Mouse (Mus musculus) embryonic facial prominence, embryonic 13.5 days (tissue): ENCODE data around the gene Ppard. TPM values are rescaled to one million over a fixed set of nuclear protein-coding genes. Genes with fewer than 3 reads are reported as not detected.
"Not testable (repeated sequence)": the region's sequence is repeated elsewhere in the genome, so short reads cannot be mapped to it uniquely, and the experiment has no call there.

Source experiments
- ATAC-seq: fragments of 200-750 bp; cut with Nextera tagmentation; 2 replicates; pipeline ENCODE4 v1.8.0; 2017; ENCODE audit warnings: low read depth; ENCODE audit not compliant: insufficient number of reproducible peaks, insufficient read depth, low FRiP score, low TSS enrichment
- H3K27ac ChIP-seq: fragments of 300-500 bp; sonication (generic); 2 replicates; pipeline ENCODE4 v1.5.1; 2015; ENCODE audit warnings: moderate library complexity, mild to moderate bottlenecking, inconsistent platforms
- H3K27me3 ChIP-seq: fragments of 300-500 bp; sonication (generic); 2 replicates; pipeline ENCODE4 v1.6.1; 2015; ENCODE audit warnings: mild to moderate bottlenecking, inconsistent platforms
- H3K36me3 ChIP-seq: fragments of 300-500 bp; sonication (generic); 2 replicates; pipeline ENCODE4 v1.6.1; 2015; ENCODE audit warnings: mild to moderate bottlenecking, inconsistent platforms
- H3K4me1 ChIP-seq: fragments of 300-500 bp; sonication (generic); 2 replicates; pipeline ENCODE4 v1.6.1; 2015; ENCODE audit warnings: inconsistent platforms
- H3K4me2 ChIP-seq: fragments of 300-500 bp; sonication (generic); 2 replicates; pipeline ENCODE4 v1.6.1; 2015; ENCODE audit warnings: moderate library complexity, mild to moderate bottlenecking, inconsistent platforms
- H3K4me3 ChIP-seq: fragments of 300-500 bp; sonication (generic); 2 replicates; pipeline ENCODE4 v1.5.1; 2015; ENCODE audit warnings: mild to moderate bottlenecking, inconsistent platforms
- H3K9ac ChIP-seq: fragments of 300-500 bp; sonication (generic); 2 replicates; pipeline ENCODE4 v1.6.1; 2015; ENCODE audit warnings: mild to moderate bottlenecking, inconsistent platforms
- H3K9me3 ChIP-seq: fragments of 300-500 bp; sonication (generic); 2 replicates; pipeline ENCODE4 v1.6.1; 2016; ENCODE audit warnings: inconsistent platforms
- WGBS: fragments of 180-500 bp; shearing (Covaris S2); methylation state at CpG from one replicate; pipeline ENCODE4 v1.1.7; 2015; ENCODE audit warnings: mixed read lengths; 5-methylcytosine and 5-hydroxymethylcytosine counted together
- polyA plus RNA-seq: library from polyadenylated mRNA; unstranded; fragments of >200 nt; fragmentation: Nextera tagmentation; extraction: Ambion mirVana; gene quantifications from 2 replicates; pipeline ENCODE4 v1.2.1, GENCODE M21; 2015

The Ppard gene
- polyA plus RNA-seq, 1 experiment from 2014 or later: 3.3 TPM

DNA sequence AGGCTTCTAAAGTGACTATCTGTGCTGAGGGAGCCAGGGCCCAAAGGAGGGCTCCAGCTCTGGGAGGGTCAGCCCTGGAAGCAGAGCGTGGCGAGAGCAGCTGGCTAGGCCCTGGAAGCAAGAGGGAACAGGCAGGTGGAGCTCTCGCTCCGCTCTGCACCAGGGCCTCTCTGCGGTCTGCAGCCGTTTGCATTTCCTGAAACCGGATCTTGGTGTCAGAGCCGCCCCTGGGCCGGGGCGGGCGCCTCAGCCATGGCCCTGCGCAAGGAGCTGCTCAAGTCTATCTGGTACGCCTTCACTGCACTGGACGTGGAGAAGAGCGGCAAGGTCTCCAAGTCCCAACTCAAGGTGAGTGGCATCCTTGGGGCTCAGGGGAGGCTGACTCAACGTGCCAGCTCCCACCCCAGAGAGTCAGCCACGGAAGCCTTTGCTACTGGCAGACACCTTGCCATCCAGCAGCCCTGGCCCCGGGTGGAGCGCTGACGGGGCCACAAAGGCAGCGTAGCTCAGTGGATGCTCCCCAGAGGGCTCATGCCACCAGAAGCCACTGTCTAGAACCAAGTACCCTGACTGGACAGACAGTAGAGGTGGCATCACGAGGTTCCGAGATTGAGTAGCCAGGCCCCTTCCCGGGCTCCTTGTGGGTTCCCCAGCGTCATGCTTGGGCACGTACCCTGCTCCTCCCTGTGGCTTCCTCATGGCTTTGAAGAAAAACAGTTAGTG, 24.7 kb upstream of the Ppard start, which contains the start of gene Def6:
Gene Def6 (plus strand): TSS at position 188 of the 723 bp plus-strand sequence.
- H3K9ac ChIP-seq: peak within 1 kb of the TSS; percentile 77
- 15% methylated on average over 26 of the region's 26 CpGs for WGBS
- H3K36me3 ChIP-seq: peaks cover 17% of the 10 kb centered on the region
- H3K4me3 ChIP-seq: peak within 1 kb of the TSS; percentile 47
- H3K4me2 ChIP-seq: peak within 1 kb of the TSS; percentile 75
- no peaks in the 10 kb centered on the region for H3K27me3 ChIP-seq
- peak; percentile 89 for ATAC-seq
- no peaks in the 10 kb centered on the region for H3K9me3 ChIP-seq
- H3K27ac ChIP-seq: peak within 1 kb of the TSS; percentile 90
- peaks cover 33% of the 10 kb centered on the region for H3K4me1 ChIP-seq

DNA sequence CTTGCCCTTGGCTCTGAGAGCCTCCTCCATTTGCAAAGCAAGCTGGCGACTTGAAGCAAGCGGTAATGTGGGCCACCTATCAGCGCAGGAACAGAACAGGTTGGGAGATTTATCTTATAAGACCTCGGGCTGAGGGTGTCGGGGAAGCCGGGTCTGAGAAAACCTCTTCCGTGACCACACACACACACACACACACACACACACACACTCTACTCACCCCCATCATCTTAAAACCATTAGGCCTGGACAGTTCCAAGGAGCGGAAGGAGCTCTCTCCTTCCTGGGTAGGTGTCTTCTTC, 24.2 kb upstream of the Ppard start:
- H3K9ac ChIP-seq: peak overlapping the region; percentile 77
- peak overlapping the region; percentile 47 for H3K4me3 ChIP-seq
- H3K27me3 ChIP-seq: no peaks in the 10 kb centered on the region
- H3K27ac ChIP-seq: peak overlapping the region; percentile 90
- no peak for ATAC-seq
- no peaks in the 10 kb centered on the region for H3K9me3 ChIP-seq
- peaks cover 33% of the 10 kb centered on the region for H3K4me1 ChIP-seq
- H3K4me2 ChIP-seq: peak overlapping the region; percentile 75
- peaks cover 12% of the 10 kb centered on the region for H3K36me3 ChIP-seq
- 72% methylated on average over 8 of the region's 8 CpGs for WGBS

DNA sequence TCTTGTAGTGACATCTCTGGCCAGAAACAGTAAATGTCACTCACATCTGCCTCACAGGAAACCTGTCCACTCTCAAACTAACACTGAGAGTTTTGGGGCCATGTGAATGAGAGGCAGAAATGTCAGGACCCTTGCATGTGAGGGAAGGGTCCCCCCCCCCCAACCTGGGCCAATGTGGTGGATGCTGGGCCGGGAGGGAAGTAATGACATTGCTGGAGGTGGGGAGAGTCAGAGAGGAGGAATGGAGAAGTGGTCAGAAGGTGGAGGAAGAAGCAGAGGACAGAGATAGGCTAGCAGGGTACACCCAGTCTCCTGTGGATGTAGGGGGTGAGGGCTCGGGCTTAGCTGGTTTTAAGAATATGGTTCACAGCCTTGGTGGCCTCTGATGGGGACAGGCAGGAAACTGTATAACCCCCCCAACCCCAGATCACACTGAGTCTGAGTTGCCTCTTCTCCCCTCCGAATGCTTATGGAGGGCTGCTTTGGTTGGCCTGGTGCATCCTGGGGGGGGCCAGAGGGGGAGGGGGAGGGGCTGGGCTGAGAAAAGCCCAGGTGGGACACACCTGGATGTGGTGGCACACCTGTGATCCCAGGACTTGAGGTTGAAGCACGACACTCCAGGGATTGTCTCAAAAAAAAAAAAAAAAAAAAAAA, 22.9 kb upstream of the Ppard start:
- WGBS: 59% methylated on average over 4 of the region's 4 CpGs

DNA sequence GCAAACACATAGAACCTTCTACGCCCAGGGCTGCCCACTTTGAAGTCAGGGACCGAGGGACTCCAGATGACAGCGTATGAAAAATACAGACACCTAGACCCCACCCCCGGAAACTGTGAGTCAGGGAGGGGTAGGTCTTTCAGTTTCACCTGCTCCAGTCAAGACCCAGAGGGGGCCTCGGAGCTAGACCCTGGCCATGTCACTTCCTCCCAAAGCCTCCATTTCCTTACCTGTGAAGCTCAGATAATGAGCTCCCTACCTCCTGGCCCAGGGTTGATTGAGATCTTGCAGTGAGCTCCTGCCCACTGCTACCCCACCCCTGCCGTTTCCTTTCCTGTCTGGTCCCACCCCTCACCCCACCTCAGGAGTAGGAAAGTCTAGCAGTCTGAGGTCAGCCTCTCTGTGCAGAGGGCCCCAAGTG, 20.6 kb upstream of the Ppard start:
- no peak overlapping the region for H3K9ac ChIP-seq
- H3K4me3 ChIP-seq: no peak overlapping the region
- 80% methylated on average over 6 of the region's 6 CpGs for WGBS
- H3K4me2 ChIP-seq: no peak overlapping the region
- ATAC-seq: no peak
- no peaks in the 10 kb centered on the region for H3K9me3 ChIP-seq
- H3K27me3 ChIP-seq: no peaks in the 10 kb centered on the region
- no peak overlapping the region for H3K27ac ChIP-seq
- H3K36me3 ChIP-seq: no peaks in the 10 kb centered on the region
- H3K4me1 ChIP-seq: peaks cover 27% of the 10 kb centered on the region

More for the DNA sequence above, 22.9 kb upstream of the Ppard start:
- Histone ChIP-seq H3K27me3 (no peaks in the 10 kb centered on the region), H3K4me2 (0 out of 2 replicates have a peak overlapping the region, but pooled peaks have one; percentile 3), H3K9me3 (no peaks in the 10 kb centered on the region), H3K9ac (peak overlapping the region; percentile 6; the same call in 1 of the 2 replicates), H3K4me1 (peaks cover 33% of the 10 kb centered on the region), H3K27ac (no peak overlapping the region), H3K36me3 (peaks cover 9% of the 10 kb centered on the region; the same call in 1 of the 2 replicates), H3K4me3 (no peak overlapping the region)
- no peak for ATAC-seq

DNA sequence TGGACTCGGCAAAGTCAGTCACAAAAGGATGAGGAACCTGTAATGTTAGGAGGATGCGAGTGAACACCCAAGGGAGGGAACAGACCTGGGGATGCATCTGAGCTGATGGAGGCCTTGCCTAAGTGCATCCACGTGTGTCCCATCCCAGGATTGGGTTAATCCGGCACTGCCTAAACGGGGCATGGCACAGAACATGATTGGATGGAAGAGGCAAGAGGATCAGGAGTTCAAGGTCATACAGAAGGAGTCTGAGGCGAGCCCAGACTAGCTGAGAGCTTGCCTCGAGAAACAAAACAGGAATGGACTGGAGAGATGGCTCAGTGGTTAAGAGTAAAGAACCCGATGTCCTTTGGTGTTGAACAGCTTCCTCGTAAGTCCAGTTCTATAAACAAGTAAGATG, 20.1 kb upstream of the Ppard start:
- H3K4me1 ChIP-seq: peaks cover 24% of the 10 kb centered on the region

DNA sequence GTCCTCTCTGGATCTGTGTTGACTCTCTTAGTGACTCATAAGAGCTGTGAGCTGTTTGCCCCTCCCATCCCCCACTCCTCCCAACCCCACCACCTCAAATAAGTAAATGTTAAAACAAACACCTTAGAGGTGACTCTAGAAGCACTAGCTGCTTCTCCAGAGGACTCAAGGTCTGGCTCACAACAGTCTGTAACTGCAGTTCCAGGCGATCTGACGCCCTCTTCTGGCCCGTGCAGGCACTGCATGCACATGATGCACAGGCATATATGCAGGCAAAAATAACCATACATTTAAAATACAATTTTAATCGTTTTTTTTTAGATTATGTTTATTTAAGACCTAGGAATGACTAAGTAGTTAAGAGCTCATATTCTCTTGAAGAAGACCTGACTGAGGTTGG, 19.3 kb upstream of the Ppard start:
- H3K9ac ChIP-seq: no peak overlapping the region
- H3K9me3 ChIP-seq: no peaks in the 10 kb centered on the region
- 26% methylated on average over 4 of the region's 4 CpGs for WGBS

More for the DNA sequence above, 20.1 kb upstream of the Ppard start:
- H3K27me3 ChIP-seq: no peaks in the 10 kb centered on the region
- no peak overlapping the region for H3K4me3 ChIP-seq
- WGBS: 60% methylated on average over 9 of the region's 9 CpGs
- H3K4me2 ChIP-seq: no peak overlapping the region
- no peaks in the 10 kb centered on the region for H3K9me3 ChIP-seq
- H3K9ac ChIP-seq: no peak overlapping the region
- no peak overlapping the region for H3K27ac ChIP-seq
- H3K36me3 ChIP-seq: no peaks in the 10 kb centered on the region
- ATAC-seq: no peak

DNA sequence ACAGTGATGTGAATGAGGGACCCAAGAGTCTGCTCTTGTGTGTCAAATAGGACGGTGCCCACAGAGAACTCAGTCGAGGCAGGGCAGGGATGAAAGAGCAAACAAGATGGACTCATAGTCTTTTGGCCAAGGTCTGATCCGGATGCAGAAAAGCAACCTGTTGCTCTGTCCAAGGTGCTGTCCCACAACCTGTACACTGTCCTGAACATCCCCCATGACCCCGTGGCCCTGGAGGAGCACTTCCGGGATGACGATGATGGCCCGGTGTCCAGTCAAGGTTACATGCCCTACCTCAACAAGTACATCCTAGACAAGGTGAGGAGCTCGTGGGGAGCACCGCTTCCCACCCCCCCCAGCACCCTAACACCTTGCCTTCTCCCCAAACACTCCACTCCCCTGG, 15.7 kb upstream of the Ppard start:
- H3K4me3 ChIP-seq: no peak overlapping the region
- peaks cover 14% of the 10 kb centered on the region for H3K4me1 ChIP-seq
- ATAC-seq: no peak
- 84% methylated on average over 9 of the region's 9 CpGs for WGBS
- H3K9me3 ChIP-seq: no peaks in the 10 kb centered on the region
- H3K36me3 ChIP-seq: no peaks in the 10 kb centered on the region
- H3K27me3 ChIP-seq: no peaks in the 10 kb centered on the region
- H3K9ac ChIP-seq: no peak overlapping the region
- no peak overlapping the region for H3K27ac ChIP-seq
- no peak overlapping the region for H3K4me2 ChIP-seq

More for the DNA sequence above, 19.3 kb upstream of the Ppard start:
- no peaks in the 10 kb centered on the region for H3K36me3 ChIP-seq
- H3K27me3 ChIP-seq: no peaks in the 10 kb centered on the region
- H3K4me2 ChIP-seq: no peak overlapping the region
- no peak overlapping the region for H3K27ac ChIP-seq
- no peak for ATAC-seq
- H3K4me3 ChIP-seq: no peak overlapping the region
- H3K4me1 ChIP-seq: peaks cover 24% of the 10 kb centered on the region

DNA sequence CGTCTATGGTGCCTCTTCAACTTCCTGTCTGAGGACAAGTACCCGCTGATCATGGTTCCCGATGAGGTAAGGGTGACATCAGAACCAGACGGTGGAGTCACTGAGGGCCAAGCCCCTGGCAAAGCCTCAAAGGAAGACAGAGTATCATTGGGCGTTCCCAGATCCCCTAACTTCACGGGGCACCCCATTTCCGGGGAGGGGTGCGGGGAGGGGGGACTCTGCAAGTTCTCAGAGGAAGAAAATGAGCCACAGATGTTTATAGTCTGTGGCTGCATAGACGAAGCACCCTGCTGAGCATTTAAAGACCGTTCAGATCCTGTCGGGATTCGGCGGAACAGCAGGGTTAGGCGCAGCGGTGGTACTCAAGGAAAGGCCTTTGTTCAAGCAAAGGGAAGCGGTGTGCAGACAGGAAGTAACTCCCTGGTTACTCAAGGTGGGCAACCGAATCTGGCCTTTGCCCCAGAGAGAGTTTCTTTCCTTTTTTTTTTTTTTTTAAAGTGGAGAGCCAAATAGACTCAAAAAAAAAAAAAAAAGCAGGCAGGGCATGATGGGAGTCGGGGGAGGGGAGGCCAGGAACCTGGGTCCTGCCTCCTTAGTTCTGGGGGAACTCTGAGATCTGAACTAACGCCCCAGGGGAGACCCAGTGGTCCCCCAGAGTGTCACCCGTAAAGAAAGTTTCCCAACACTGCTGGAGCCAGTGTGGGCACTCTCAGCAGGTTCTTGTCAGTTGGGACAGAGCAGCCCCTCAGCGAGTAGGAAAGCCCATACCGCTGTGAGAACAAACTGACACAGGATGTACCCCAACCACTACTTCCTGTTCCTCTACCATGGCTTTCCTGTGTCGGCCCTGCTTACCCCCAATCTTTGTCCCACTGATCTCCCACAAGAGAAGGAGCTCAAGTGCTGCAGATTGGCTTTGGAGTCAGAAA, 14.5 kb upstream of the Ppard start:
- ATAC-seq: no peak
- Histone ChIP-seq H3K4me2 (peak overlapping the region; percentile 49), H3K27me3 (no peaks in the 10 kb centered on the region), H3K9ac (peak overlapping the region; percentile 57), H3K36me3 (no peaks in the 10 kb centered on the region), H3K4me3 (peak overlapping the region; percentile 16), H3K27ac (peak overlapping the region; percentile 80), H3K9me3 (no peaks in the 10 kb centered on the region), H3K4me1 (peaks cover 17% of the 10 kb centered on the region)
- WGBS: 15% methylated on average over 23 of the region's 23 CpGs

DNA sequence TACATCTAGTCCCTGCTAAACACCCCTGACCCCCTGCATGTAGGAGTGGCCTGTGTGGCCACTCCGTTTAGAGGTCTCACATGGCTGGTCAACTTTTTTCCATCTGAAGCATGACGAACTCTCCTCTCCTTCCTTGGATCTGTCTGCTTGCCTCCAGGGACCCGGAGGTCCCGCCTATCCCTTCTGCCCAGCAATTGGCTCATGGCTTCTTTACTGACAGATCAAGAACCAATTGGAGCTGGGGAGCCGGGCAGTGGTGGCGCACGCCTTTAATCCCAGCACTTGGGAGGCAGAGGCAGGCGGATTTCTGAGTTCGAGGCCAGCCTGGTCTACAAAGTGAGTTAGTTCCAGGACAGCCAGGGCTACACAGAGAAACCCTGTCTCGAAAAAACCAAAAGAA, 10.0 kb upstream of the Ppard start:
- peaks cover 43% of the 10 kb centered on the region for H3K4me1 ChIP-seq
- not testable (repeated sequence) for H3K4me2 ChIP-seq, H3K27ac ChIP-seq, H3K36me3 ChIP-seq, ATAC-seq, H3K9ac ChIP-seq, H3K27me3 ChIP-seq, H3K9me3 ChIP-seq, H3K4me3 ChIP-seq
- WGBS: 94% methylated on average over 10 of the region's 10 CpGs

DNA sequence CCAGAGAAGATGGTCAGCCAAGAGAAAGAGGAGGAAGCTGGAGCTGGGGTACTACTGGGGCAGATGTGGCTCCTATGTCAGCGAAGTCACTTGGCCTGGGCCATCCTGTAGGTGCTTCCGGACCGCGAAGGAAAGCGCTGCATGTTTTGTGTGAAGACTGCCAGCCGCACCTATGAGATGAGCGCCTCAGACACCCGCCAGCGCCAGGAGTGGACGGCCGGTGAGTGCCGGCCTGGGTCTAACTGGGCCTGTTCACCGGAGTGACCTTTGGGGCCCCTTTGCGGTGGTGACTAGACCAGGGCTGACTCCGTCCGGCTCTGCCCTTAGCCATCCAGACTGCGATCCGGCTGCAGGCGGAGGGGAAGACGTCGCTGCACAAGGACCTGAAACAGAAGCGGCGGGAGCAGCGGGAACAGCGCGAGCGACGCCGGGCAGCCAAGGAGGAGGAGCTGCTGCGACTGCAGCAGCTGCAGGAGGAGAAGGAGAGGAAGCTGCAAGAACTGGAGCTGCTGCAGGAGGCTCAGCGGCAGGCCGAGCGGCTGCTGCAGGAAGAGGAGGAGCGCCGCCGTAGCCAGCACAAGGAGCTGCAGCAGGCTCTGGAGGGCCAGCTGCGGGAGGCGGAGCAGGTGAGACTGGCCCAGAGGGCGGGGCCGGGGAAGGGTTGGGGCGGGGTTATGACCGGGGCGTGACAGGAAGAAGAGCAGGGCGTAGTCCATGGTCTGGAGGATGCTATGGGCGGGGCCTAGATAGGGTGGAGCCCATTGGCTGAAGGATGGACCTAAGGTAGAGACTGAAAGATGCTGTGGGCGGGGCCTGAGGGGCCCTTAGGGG, 8.7 kb upstream of the Ppard start:
- WGBS: 2% methylated on average over 46 of the region's 46 CpGs
- ATAC-seq: peak; percentile 77

More for the DNA sequence above, 8.7 kb upstream of the Ppard start:
- Histone ChIP-seq H3K27me3 (no peaks in the 10 kb centered on the region), H3K27ac (peak overlapping the region; percentile 86), H3K9ac (peak overlapping the region; percentile 83), H3K9me3 (no peaks in the 10 kb centered on the region), H3K4me3 (peak overlapping the region; percentile 57), H3K4me2 (peak overlapping the region; percentile 97), H3K4me1 (peaks cover 32% of the 10 kb centered on the region), H3K36me3 (peaks cover 12% of the 10 kb centered on the region)
